Mouse (Mus musculus) megakaryocyte-erythroid progenitor cell, adult 5 weeks (primary cell): ENCODE data around the gene Rap1a. TPM values are rescaled to one million over a fixed set of nuclear protein-coding genes. Genes with fewer than 3 reads are reported as not detected.

ENCODE experiments used
- polyA plus RNA-seq: library from polyadenylated mRNA; stranded (reverse); fragments of >175 nt; gene quantifications from 2 replicates; pipeline ENCODE4 v1.2.3, GENCODE M21; 2012

Gene Rap1a
- 15.3 and 17.3 TPM in 2 replicates for polyA plus RNA-seq

GRCm38 (mm10) chr3:105801191-105802166, at the start of gene Rap1a:
Rap1a (minus strand) TSS chr3:105801336.

GRCm38 (mm10) chr3:105704031-105705008, 96.8 kb downstream of the Rap1a start, which contains the start of gene Inka2:
Inka2 (plus strand) TSS chr3:105704599.

DNA sequence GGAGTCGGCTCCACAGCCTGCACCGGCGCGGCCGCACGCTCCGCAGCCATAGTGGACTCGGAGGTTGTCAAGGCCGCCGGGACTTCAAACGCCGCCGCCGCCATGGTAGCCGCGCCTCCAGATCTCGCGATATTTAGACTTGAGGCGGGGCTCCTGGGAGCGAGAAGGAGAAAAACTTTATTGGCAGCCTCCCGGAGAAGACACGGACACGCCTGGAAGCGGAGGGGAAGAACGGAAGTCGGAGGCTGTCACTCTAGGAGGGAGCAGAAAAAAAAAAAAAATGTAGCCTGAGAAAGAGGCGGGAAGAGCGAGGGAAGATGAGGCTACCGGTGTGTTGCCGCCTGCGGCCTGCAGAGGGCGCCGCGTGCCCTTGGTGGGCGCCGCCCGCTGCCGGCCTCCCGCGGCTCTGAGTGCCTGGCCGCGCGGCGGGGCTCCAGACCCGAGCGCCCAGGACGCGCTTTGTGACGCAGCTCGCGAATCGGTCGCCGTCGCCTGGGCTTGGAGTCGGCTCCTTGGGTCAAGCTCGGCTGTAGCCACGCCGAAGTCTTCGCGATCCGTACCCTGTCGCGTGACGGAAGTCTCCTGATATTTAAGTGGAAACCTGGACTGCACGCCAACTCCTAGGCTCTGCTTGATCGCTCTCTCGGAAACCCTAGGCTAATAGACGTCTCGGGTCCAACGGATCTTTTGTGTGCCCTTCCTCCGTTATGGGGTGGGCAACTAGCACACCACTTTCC, 113.6 kb downstream of the Rap1a start, which contains the start of gene Ddx20:
Gene Ddx20, minus strand, starts transcription at position 251 of the 737 bp plus-strand sequence.

Other genes with a start within 250 kb of the Rap1a start
- gene Ddx20, start 113.8 kb downstream of the Rap1a start, polyA plus RNA-seq: 9.2 TPM in 2 replicates
- 0.11 and 0.18 TPM in 2 replicates for gene Inka2, start 96.7 kb downstream of the Rap1a start, polyA plus RNA-seq
- gene Adora3, start 69.5 kb upstream of the Rap1a start, polyA plus RNA-seq: not detected in 2 replicates
- gene Tmigd3, start 69.6 kb upstream of the Rap1a start, polyA plus RNA-seq: not detected in 2 replicates
- gene I830077J02Rik, start 131.3 kb upstream of the Rap1a start, polyA plus RNA-seq: 2.2 and 2.3 TPM in 2 replicates
- gene Wdr77, start 158.0 kb upstream of the Rap1a start, polyA plus RNA-seq: 55.2 and 69.0 TPM in 2 replicates
- 98.9 and 131 TPM in 2 replicates for gene Atp5f1, start 158.8 kb upstream of the Rap1a start, polyA plus RNA-seq
- 0.68 and 1.9 TPM in 2 replicates for gene Ovgp1, start 172.4 kb upstream of the Rap1a start, polyA plus RNA-seq
- not detected in 2 replicates for gene Pifo, start 213.3 kb upstream of the Rap1a start, polyA plus RNA-seq
- not detected in 2 replicates for gene Chil5, start 231.5 kb upstream of the Rap1a start, polyA plus RNA-seq